Mouse (Mus musculus) left cerebral cortex, postnatal 4 days (tissue): ENCODE data around the gene Slco4c1. TPM values are rescaled to one million over a fixed set of nuclear protein-coding genes. Genes with fewer than 3 reads are reported as not detected.
A peak's percentile ranks its signal among the peaks of the same experiment; 100 is the strongest.

Source experiments
- DNase-seq: peaks from one replicate; pipeline ENCODE4 v3.0.0-alpha.2; 2022
- intact Hi-C: fragments of 180-260 bp; cut with DNase I; formaldehyde crosslinking; loops from one replicate; pipeline ENCODE4 v1.15.1; 2025
- total RNA-seq, 2 experiments: library from RNA; stranded (reverse); gene quantifications; 2 replicates each; pipeline ENCODE4 v1.2.3; 2021

The Slco4c1 gene
- total RNA-seq, 2 experiments from 2014 or later = 2.0 to 2.6 TPM

GRCm38 (mm10) chr1:96773712-96774111 lies 98.3 kb downstream of the Slco4c1 start:
- intact Hi-C loops = no loop called here
- DNase-seq = no peak

DNA sequence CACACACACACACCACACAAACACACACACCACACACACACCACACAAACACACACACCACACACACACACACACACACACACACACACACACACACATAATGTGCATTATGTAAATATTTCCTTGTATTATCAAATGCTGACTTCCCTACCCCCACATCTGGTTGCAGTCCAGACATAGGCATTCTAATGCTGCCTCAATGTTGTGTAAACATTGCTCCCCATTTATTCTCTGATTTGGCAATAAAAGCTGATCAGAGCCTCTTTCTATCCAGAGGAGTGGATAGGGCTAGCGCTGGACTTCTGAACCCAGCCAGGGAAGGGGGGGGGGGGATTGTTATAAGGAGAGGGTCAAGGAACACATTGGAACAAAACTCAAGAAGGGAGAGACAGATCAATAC lies 101.7 kb downstream of the Slco4c1 start:
- DNase-seq = no peak
- intact Hi-C loops = no loop called here

DNA sequence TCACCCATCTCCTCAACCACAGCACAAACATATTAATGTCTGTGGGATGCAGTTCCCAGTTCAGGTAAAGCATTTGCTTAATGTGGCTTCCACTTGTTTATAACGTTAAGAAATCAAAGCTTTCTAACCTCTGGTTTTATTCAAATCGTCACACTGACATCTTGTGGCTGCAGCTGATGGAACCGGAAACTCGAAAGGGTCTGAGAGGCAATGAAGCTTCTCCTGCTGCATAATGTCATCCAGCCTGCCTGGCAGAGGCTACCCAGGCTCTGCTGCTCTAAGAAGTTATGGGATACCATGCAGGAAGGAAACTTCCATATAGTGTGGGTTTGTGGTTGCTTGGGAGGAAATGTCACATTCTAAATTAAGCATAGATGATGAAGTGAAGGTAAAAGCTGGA lies 103.7 kb downstream of the Slco4c1 start:
- intact Hi-C loops = loop anchor here (10.0 kb wide), 1 partner anchor 1103 kb away; the partner anchor contains the start of gene St8sia4

DNA sequence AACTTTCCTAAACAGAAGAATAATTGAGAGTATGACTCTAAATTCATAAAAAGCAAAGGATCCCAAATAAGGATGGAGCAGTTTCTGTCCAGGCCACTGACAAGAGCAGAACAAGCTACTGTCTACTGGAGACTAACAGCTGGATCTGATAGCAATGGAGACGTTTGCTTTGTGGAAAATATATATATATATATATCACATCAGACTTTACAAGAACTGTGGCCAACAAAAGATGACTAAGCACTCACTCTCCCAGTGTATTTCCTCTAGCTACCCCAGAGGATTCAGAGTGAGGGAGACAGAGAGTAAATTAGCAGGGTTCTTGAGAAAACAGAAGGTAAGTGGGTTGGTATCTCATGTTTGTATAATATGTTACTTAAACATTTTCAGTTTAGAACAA lies 105.4 kb downstream of the Slco4c1 start:
- intact Hi-C loops = loop anchor here (10.0 kb wide), 1 partner anchor 1102 kb away; the partner anchor contains the start of gene St8sia4
- DNase-seq = no peak

More for the DNA sequence above, 103.7 kb downstream of the Slco4c1 start:
- peak; percentile 7 for DNase-seq
